Mouse (Mus musculus) hindbrain, embryonic 16.5 days (tissue): ENCODE measurements around the gene Drc3. TPM values are rescaled to one million over a fixed set of nuclear protein-coding genes. Genes with fewer than 3 reads are reported as not detected.

ENCODE experiments used
- ATAC-seq: fragments of 200-750 bp; cut with Nextera tagmentation; 2 replicates; pipeline ENCODE4 v1.8.0; 2017; ENCODE audit warnings: moderate TSS enrichment, moderate library complexity
- H3K27ac ChIP-seq: fragments of 300-500 bp; sonication (generic); 2 replicates; pipeline ENCODE4 v1.5.1; 2014; ENCODE audit warnings: low read depth, mild to moderate bottlenecking, control low read depth, low read length, moderate library complexity
- H3K27me3 ChIP-seq: fragments of 300-500 bp; sonication (generic); replicated peaks from 2 replicates; pipeline ENCODE4 v1.6.1; 2014; ENCODE audit warnings: low read length; ENCODE audit not compliant: control insufficient read depth, insufficient read depth
- H3K36me3 ChIP-seq: fragments of 300-500 bp; sonication (generic); 2 replicates; pipeline ENCODE4 v1.6.1; 2014; ENCODE audit warnings: mild to moderate bottlenecking, low read length, moderate library complexity, mixed read lengths; ENCODE audit not compliant: control insufficient read depth, insufficient read depth
- H3K4me1 ChIP-seq: fragments of 300-500 bp; sonication (generic); 2 replicates; pipeline ENCODE4 v1.6.1; 2014; ENCODE audit warnings: low read depth, low read length; ENCODE audit not compliant: control insufficient read depth, insufficient read depth
- H3K4me2 ChIP-seq: fragments of 300-500 bp; sonication (generic); 2 replicates; pipeline ENCODE4 v1.6.1; 2014; ENCODE audit warnings: mild to moderate bottlenecking, low read length, control low read depth, moderate library complexity
- H3K4me3 ChIP-seq: fragments of 300-500 bp; sonication (generic); 2 replicates; pipeline ENCODE4 v1.5.1; 2014; ENCODE audit warnings: mild to moderate bottlenecking, low read length, control low read depth, moderate library complexity
- H3K9ac ChIP-seq: fragments of 300-500 bp; sonication (generic); 2 replicates; pipeline ENCODE4 v1.6.1; 2014; ENCODE audit warnings: low read depth, mild to moderate bottlenecking, control low read depth, low read length, moderate library complexity
- H3K9me3 ChIP-seq: fragments of 300-500 bp; sonication (generic); 2 replicates; pipeline ENCODE4 v1.6.1; 2014; ENCODE audit warnings: mild to moderate bottlenecking, low read length, moderate library complexity; ENCODE audit not compliant: control insufficient read depth
- WGBS: fragments of 180-500 bp; shearing (Covaris S2); extraction: QIAGEN DNeasy Blood & Tissue Kit; methylation state at CpG from one replicate; pipeline ENCODE4 v1.1.7; 2014; 5-methylcytosine and 5-hydroxymethylcytosine counted together
- polyA plus RNA-seq: library from polyadenylated mRNA; unstranded; fragments of >200 nt; fragmentation: Nextera tagmentation; extraction: Ambion mirVana; gene quantifications from 2 replicates; pipeline ENCODE4 v1.2.1, GENCODE M21; 2015

Drc3 gene
- polyA plus RNA-seq, 1 experiment from 2014 or later = 6.0 TPM

DNA sequence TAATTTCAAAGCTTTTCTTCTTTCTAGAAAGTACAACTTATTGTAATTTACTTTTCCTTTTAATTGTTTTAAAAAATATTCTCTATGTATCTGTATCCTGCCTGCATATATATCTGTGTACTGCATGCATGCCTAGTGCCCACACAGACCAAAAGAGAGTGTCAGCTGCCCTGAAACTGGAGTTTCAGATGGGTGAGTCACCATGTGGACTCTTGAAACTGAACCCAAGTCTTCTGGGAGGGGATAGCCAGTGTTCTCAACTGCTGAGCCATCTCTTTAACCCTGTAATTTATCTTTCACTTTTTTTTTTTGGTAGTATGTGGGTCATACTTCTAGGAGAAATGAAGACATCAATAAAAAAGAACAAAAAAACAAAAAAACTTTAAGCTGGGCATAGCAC lies 29.4 kb upstream of the Drc3 start:
- no peak for ATAC-seq
- Histone ChIP-seq H3K36me3 (no peaks in the 10 kb centered on the region), H3K9ac (no peak overlapping the region)

DNA sequence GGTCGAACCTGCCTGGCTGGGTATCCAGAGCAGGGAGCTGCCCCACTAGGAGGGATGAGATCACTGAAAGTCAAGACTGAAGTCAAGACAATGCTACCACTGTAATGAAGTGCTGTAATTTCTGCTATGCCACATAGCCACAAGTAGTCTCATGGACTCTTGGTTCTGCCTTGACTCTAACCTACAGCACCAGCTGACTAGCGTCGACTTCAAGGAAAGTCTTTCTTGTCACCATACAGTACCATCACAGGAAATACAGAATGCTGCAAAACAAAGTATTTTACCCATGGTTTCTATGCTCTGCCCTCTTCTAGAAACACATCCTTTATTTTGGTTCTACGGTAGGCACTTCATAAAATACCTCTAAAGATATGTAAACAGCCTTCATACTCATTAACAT lies 22.6 kb upstream of the Drc3 start:
- Histone ChIP-seq H3K4me1 (peaks cover 8% of the 10 kb centered on the region), H3K27me3 (no peaks in the 10 kb centered on the region), H3K4me3 (no peak overlapping the region), H3K27ac (no peak overlapping the region), H3K36me3 (no peaks in the 10 kb centered on the region), H3K9me3 (no peaks in the 10 kb centered on the region), H3K4me2 (no peak overlapping the region), H3K9ac (no peak overlapping the region)
- ATAC-seq = no peak
- 90% methylated on average over 4 of the region's 4 CpGs for WGBS

More for the DNA sequence above, 29.4 kb upstream of the Drc3 start:
- Histone ChIP-seq H3K9me3 (no peaks in the 10 kb centered on the region), H3K27ac (no peak overlapping the region), H3K27me3 (no peaks in the 10 kb centered on the region), H3K4me3 (no peak overlapping the region), H3K4me1 (peaks cover 15% of the 10 kb centered on the region), H3K4me2 (no peak overlapping the region)

GRCm38 (mm10) chr11:60333461-60333860 lies 19.7 kb upstream of the Drc3 start:
- H3K9me3 ChIP-seq = no peaks in the 10 kb centered on the region
- 0 out of 2 replicates have a peak, but pooled peaks cover 3% of the 10 kb centered on the region for H3K36me3 ChIP-seq
- WGBS = 76% methylated on average over 5 of the region's 5 CpGs
- ATAC-seq = no peak
- H3K27me3 ChIP-seq = no peaks in the 10 kb centered on the region
- H3K4me1 ChIP-seq = peaks cover 8% of the 10 kb centered on the region
- H3K27ac ChIP-seq = no peak overlapping the region
- H3K9ac ChIP-seq = no peak overlapping the region
- H3K4me3 ChIP-seq = no peak overlapping the region
- no peak overlapping the region for H3K4me2 ChIP-seq

- 64% methylated on average over 3 of the region's 3 CpGs for WGBS
- Histone ChIP-seq H3K9me3 (no peaks in the 10 kb centered on the region), H3K4me3 (no peak overlapping the region), H3K27ac (no peak overlapping the region), H3K27me3 (no peaks in the 10 kb centered on the region), H3K4me2 (no peak overlapping the region), H3K4me1 (peaks cover 8% of the 10 kb centered on the region), H3K36me3 (0 out of 2 replicates have a peak, but pooled peaks cover 3% of the 10 kb centered on the region), H3K9ac (no peak overlapping the region)
- ATAC-seq = no peak
Observed at GRCm38 (mm10) chr11:60334124-60334523, 19.0 kb upstream of the Drc3 start.

GRCm38 (mm10) chr11:60335771-60336170 lies 17.4 kb upstream of the Drc3 start:
- H3K36me3 ChIP-seq = 0 out of 2 replicates have a peak, but pooled peaks cover 3% of the 10 kb centered on the region
- peaks cover 8% of the 10 kb centered on the region for H3K4me1 ChIP-seq
- ATAC-seq = no peak
- no peak overlapping the region for H3K4me3 ChIP-seq
- 52% methylated on average over 2 of the region's 2 CpGs for WGBS
- no peak overlapping the region for H3K4me2 ChIP-seq
- H3K9ac ChIP-seq = no peak overlapping the region
- H3K9me3 ChIP-seq = no peaks in the 10 kb centered on the region
- H3K27me3 ChIP-seq = no peaks in the 10 kb centered on the region
- no peak overlapping the region for H3K27ac ChIP-seq

DNA sequence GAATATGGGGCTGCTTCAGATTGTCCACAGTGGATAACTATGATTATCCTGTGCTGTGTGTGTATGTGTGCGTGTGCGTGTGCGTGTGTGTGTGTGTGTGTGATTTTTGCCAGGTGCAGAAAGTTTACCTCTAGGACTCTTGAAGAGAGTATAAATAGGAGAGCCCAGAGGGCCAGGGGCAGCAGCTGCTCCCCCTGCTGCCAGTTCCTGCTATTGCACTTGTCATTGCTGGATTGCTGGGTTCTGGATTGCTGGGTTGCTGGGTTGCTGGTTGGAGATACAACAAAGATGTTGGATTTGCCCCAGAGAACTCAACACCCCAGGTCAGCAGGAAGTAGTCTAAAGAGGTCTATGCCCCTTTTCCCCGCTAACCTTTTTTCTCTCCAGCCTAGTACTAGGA lies 14.8 kb upstream of the Drc3 start:
- no peak overlapping the region for H3K4me3 ChIP-seq
- ATAC-seq = no peak
- H3K9ac ChIP-seq = no peak overlapping the region
- 0 out of 2 replicates have a peak, but pooled peaks cover 3% of the 10 kb centered on the region for H3K36me3 ChIP-seq
- H3K27ac ChIP-seq = no peak overlapping the region
- H3K4me1 ChIP-seq = peaks cover 8% of the 10 kb centered on the region
- WGBS = 77% methylated on average over 4 of the region's 4 CpGs
- no peak overlapping the region for H3K4me2 ChIP-seq
- no peaks in the 10 kb centered on the region for H3K9me3 ChIP-seq
- no peaks in the 10 kb centered on the region for H3K27me3 ChIP-seq

- Histone ChIP-seq H3K27ac (no peak overlapping the region), H3K4me1 (no peaks in the 10 kb centered on the region), H3K27me3 (no peaks in the 10 kb centered on the region), H3K4me2 (no peak overlapping the region), H3K4me3 (no peak overlapping the region), H3K36me3 (0 out of 2 replicates have a peak, but pooled peaks cover 3% of the 10 kb centered on the region), H3K9me3 (no peaks in the 10 kb centered on the region), H3K9ac (no peak overlapping the region)
- ATAC-seq = no peak
- WGBS = 93% methylated on average over 12 of the region's 12 CpGs
Observed at GRCm38 (mm10) chr11:60339361-60339760, 13.8 kb upstream of the Drc3 start.

- H3K4me1 ChIP-seq = no peaks in the 10 kb centered on the region; the same call in 1 of the 2 replicates
- no peak overlapping the region for H3K9ac ChIP-seq
- WGBS = 85% methylated on average over 4 of the region's 4 CpGs
- no peaks in the 10 kb centered on the region for H3K27me3 ChIP-seq
- no peaks in the 10 kb centered on the region for H3K36me3 ChIP-seq
- H3K9me3 ChIP-seq = no peaks in the 10 kb centered on the region
- no peak overlapping the region for H3K27ac ChIP-seq
- H3K4me2 ChIP-seq = no peak overlapping the region
- ATAC-seq = no peak
- no peak overlapping the region for H3K4me3 ChIP-seq
Observed at GRCm38 (mm10) chr11:60345868-60346267, 7.3 kb upstream of the Drc3 start.

DNA sequence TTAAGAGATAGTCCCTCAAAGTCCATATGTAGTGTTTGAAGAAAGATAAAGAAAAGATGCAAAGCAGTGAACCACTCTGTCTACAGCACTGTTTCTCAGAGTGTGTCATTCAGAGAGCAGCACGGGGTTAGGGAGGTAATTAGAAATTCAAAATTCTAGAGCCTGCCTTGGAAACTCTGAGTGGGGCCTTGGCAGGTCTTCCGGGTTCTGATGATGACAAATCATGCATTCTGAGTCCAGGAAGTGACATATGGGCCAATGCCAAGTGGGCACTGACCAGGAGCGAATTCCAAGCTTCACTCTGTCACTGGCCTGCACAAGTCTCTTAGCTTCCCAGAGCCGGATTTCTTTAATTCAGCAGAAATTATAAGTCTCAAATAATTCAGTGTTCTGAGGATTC lies 6.6 kb upstream of the Drc3 start:
- Histone ChIP-seq H3K36me3 (no peaks in the 10 kb centered on the region), H3K27ac (no peak overlapping the region), H3K9me3 (no peaks in the 10 kb centered on the region), H3K4me2 (no peak overlapping the region), H3K9ac (no peak overlapping the region), H3K27me3 (no peaks in the 10 kb centered on the region), H3K4me1 (peaks cover 6% of the 10 kb centered on the region), H3K4me3 (no peak overlapping the region)
- 48% methylated on average over 4 of the region's 4 CpGs for WGBS
- ATAC-seq = no peak

GRCm38 (mm10) chr11:60351388-60351787 lies 1.7 kb upstream of the Drc3 start:
- WGBS = 66% methylated on average over 2 of the region's 2 CpGs
- Histone ChIP-seq H3K9me3 (no peaks in the 10 kb centered on the region), H3K36me3 (no peaks in the 10 kb centered on the region), H3K27ac (peak overlapping the region; percentile 78; the same call in 1 of the 2 replicates), H3K9ac (no peak overlapping the region), H3K27me3 (no peaks in the 10 kb centered on the region), H3K4me2 (peak overlapping the region; percentile 97), H3K4me1 (peaks cover 13% of the 10 kb centered on the region), H3K4me3 (peak overlapping the region; percentile 55)
- ATAC-seq = no peak
